Mouse (Mus musculus): ENCODE results near the gene Stard10.

Gene Stard10

GRCm38 (mm10) chr7:101298375-101298774, 18.5 kb upstream of the Stard10 start:
- in situ Hi-C loops (cut with MboI; ENCODE audit: low pct_unique_long_range_greater_than_20kb in 1 of 2, low sequenced_read_pairs in 2 of 2, unreplicated experiment in 1 of 2), result no loop called here

- in situ Hi-C loops (cut with MboI; ENCODE audit: low pct_unique_long_range_greater_than_20kb in 1 of 2, low sequenced_read_pairs in 2 of 2, unreplicated experiment in 1 of 2), result no loop called here
Measured at GRCm38 (mm10) chr7:101301361-101301880, 15.5 kb upstream of the Stard10 start.

GRCm38 (mm10) chr7:101301881-101302456, 14.9 kb upstream of the Stard10 start, which contains the start of gene Atg16l2:
Gene Atg16l2, minus strand, starts transcription at chr7:101302251.
- in situ Hi-C loops (cut with MboI; ENCODE audit: low pct_unique_long_range_greater_than_20kb in 1 of 2, low sequenced_read_pairs in 2 of 2, unreplicated experiment in 1 of 2), result no loop called here

DNA sequence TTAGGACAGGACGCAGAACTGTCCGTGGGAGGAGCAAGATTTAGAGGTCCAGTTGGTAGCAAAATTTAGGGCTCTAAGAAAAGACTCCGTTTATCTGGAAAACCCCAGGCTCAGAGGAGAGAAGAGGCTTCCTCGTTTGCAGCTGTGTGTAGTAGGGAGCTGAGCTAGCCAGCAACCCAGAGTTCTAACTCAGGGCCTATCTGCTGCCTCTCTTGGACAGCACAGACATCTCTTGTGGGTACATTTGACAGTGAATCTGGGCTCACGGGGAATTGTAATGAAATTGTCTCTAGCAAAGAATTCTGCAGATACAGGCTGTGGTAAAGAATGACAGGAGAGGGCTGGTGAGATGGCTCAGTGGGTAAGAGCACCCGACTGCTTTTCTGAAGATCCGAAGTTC, 14.2 kb upstream of the Stard10 start:
- in situ Hi-C loops (cut with MboI; ENCODE audit: low pct_unique_long_range_greater_than_20kb in 1 of 2, low sequenced_read_pairs in 2 of 2, unreplicated experiment in 1 of 2), result no loop called here

DNA sequence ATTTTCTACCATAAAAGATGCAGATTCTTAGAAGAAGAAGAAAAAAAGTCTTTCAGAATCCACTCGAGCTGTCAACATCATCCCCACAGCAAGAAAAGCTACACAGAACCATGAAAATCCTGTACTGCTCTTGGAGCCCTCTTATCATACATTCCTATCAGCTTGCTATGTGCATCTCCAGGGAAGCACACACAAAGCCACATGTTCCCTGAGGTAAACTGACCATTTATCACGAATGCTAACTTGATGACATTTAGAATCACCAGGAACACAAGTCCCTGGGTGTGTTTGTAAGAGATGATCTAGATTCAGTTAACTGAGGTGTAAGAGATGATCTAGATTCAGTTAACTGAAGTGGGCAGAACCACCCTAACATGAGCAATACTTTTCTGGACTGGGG, 10.0 kb upstream of the Stard10 start:
- in situ Hi-C loops (cut with MboI; ENCODE audit: low pct_unique_long_range_greater_than_20kb in 1 of 2, low sequenced_read_pairs in 2 of 2, unreplicated experiment in 1 of 2), result no loop called here

DNA sequence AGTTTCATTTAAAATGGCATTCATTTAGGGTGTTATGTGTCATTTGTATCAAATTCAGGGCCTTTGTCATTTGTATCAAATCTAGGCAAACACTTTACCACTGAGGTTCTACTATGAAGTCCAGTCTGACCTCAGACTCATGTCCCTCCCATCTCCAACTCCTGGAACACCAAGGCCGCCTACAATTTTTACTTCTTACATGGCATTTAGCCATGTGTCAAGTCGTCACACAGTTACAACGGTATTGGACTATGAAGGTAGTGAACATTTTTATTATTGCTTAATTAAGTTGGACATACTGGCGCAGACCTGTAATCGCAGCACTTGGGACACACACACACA, 6.9 kb upstream of the Stard10 start:
- in situ Hi-C loops (cut with MboI; ENCODE audit: low pct_unique_long_range_greater_than_20kb in 1 of 2, low sequenced_read_pairs in 2 of 2, unreplicated experiment in 1 of 2), result no loop called here

DNA sequence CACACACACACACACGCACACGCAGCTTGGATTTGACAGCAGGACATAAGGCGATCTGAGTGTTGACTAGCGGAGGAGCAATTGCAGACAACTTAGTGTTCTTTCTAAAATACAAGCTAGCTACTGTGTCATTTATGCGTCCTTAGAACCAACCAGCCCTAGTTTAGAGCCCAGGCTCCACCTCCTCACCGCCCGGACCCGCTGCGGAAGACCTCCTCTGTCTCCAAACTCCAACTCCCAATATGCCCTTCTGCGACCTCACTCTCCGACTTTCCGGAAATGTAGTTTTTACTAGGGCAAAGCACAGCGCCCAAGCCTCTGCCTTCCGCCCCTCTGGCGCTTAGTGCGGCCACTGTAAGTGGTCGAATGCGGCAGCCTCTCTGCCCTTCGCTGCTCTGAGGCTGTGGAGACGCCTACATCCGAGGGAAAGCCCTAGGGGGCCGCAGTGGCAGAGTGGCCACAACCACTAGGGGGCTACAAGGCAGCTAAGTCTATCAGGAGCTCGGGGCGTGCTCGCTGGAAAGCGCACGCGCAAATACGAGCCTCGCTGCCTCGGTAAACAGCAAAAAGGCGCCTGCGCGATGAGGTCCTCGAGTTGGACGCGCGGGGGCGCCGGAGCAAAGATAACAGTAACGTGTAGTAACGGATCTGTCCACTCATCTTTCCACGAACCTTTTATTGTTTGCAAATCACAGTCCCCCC, 6.4 kb upstream of the Stard10 start:
- in situ Hi-C loops (cut with MboI; ENCODE audit: low pct_unique_long_range_greater_than_20kb in 1 of 2, low sequenced_read_pairs in 2 of 2, unreplicated experiment in 1 of 2), result no loop called here

DNA sequence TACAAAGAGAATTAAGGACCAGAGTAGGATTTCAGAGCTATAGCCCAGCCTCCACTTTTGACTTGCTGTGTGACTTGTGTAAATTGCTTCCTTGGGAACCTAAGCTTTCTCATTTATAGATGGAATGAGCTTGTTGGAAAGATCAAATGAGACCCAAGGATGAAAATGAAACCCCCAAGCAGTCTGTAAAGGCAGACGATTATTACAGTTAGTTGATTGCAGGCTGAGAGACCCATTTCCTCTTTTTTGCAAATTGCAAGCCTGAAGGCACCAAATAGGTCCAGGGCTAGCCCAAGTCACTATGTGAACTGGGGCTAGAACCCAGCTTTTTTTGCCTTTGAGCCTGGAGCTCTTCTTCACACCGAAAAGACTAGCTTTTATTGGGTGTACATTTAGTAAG, 5.8 kb upstream of the Stard10 start:
- in situ Hi-C loops (cut with MboI; ENCODE audit: low pct_unique_long_range_greater_than_20kb in 1 of 2, low sequenced_read_pairs in 2 of 2, unreplicated experiment in 1 of 2), result no loop called here

GRCm38 (mm10) chr7:101313033-101313432, 3.9 kb upstream of the Stard10 start:
- in situ Hi-C loops (cut with MboI; ENCODE audit: low pct_unique_long_range_greater_than_20kb in 1 of 2, low sequenced_read_pairs in 2 of 2, unreplicated experiment in 1 of 2), result no loop called here

GRCm38 (mm10) chr7:101314396-101314795, 2.5 kb upstream of the Stard10 start:
- in situ Hi-C loops (cut with MboI; ENCODE audit: low pct_unique_long_range_greater_than_20kb in 1 of 2, low sequenced_read_pairs in 2 of 2, unreplicated experiment in 1 of 2), result no loop called here

GRCm38 (mm10) chr7:101315699-101316098, 1.2 kb upstream of the Stard10 start:
- in situ Hi-C loops (cut with MboI; ENCODE audit: low pct_unique_long_range_greater_than_20kb in 1 of 2, low sequenced_read_pairs in 2 of 2, unreplicated experiment in 1 of 2), result no loop called here

- in situ Hi-C loops (cut with MboI; ENCODE audit: low pct_unique_long_range_greater_than_20kb in 1 of 2, low sequenced_read_pairs in 2 of 2, unreplicated experiment in 1 of 2), result no loop called here
Measured at GRCm38 (mm10) chr7:101316591-101317001, 290 bp upstream of the Stard10 start.

GRCm38 (mm10) chr7:101318848-101319247, 2.0 kb downstream of the Stard10 start:
- in situ Hi-C loops (cut with MboI; ENCODE audit: low pct_unique_long_range_greater_than_20kb in 1 of 2, low sequenced_read_pairs in 2 of 2, unreplicated experiment in 1 of 2), result no loop called here

DNA sequence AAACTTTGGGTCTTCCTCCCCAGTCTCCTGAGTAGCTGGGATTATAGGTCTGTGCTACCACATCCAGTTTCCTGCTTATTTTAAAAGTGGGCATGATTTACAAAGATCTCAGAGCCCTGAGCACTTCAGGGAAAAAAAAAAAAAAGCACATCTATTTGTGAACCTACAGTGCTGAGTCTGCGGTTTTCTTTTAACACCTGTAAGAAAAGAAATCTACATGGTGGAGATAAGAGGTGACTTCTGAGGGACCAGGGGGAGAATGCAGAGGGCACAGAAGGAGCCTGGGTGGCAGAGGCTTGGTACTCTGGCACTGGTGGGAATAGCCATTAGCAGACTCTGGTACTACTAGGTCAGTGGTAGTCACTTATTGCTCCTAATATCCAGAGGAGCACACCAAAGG, 2.9 kb downstream of the Stard10 start:
- in situ Hi-C loops (cut with MboI; ENCODE audit: low pct_unique_long_range_greater_than_20kb in 1 of 2, low sequenced_read_pairs in 2 of 2, unreplicated experiment in 1 of 2), result no loop called here

DNA sequence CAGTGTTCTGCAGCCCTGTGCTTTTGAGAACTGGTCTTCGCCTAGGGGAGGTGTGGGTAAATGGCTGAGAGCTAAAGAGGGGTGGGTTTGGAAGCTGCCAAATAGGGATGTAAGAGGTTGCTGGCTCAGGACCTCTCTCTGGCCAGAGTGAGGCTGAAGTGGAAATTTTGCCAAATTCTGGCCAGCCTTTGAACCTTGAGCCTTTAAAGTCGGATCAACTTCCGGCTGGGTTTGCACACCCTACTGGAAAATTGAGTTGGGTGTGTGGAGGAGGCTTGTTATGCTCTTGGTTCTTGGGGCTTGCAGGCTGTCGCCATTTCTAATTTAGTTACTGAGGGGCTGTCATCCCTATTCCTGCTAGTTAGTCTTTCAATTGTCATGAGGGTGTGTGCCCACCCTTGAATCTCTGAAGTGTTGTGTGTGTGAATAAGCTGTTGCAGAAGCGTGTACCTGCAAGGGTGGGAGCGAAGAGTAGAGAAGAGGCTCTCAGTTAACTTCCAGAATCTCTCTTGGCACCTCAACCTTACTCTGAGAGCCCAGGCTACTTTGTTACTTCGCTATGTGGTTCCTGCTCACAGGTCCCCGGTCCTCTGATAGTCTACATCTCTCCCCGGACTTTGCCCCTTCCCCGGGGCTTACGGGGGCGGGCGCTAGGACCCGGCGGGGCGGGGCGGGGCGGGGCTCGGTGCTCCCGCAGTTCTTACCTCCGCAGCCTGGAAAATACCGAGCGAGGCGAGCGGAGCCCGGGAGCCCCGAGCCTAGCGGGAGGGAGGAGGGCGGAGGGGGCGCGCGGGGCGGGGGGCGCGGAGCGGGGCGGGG, 3.7 kb downstream of the Stard10 start:
- in situ Hi-C loops (cut with MboI; ENCODE audit: low pct_unique_long_range_greater_than_20kb in 1 of 2, low sequenced_read_pairs in 2 of 2, unreplicated experiment in 1 of 2), result no loop called here

DNA sequence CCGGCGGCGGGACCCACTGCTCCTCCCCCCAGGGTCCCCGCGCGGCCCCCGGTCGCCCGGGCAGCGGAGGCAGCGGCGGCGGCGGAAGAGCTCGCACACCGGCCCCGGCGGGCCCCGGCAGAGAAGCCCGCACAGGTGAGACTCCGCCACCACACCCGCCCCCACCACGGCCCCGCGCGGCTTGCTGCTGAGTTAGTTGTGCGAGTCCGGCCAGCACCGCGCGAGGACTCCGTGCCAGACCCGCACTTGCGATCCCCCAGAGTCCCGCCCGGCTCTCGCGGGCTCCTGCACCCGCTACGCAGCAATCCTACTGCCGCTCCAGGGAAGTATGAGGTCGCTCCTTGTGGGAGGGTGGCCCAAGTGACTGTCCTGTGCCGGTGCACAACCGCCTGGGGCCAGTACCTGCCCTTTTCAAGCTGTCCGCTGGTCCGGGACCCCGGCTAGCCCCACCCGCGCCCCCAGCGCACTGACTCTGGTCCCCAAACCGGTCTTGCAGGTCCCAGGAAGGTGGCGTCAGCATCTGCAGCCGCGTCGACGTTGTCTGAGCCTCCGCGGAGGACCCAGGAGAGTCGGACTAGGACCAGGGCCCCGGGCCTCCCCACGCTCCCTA, 4.4 kb downstream of the Stard10 start:
- in situ Hi-C loops (cut with MboI; ENCODE audit: low pct_unique_long_range_greater_than_20kb in 1 of 2, low sequenced_read_pairs in 2 of 2, unreplicated experiment in 1 of 2), result no loop called here

DNA sequence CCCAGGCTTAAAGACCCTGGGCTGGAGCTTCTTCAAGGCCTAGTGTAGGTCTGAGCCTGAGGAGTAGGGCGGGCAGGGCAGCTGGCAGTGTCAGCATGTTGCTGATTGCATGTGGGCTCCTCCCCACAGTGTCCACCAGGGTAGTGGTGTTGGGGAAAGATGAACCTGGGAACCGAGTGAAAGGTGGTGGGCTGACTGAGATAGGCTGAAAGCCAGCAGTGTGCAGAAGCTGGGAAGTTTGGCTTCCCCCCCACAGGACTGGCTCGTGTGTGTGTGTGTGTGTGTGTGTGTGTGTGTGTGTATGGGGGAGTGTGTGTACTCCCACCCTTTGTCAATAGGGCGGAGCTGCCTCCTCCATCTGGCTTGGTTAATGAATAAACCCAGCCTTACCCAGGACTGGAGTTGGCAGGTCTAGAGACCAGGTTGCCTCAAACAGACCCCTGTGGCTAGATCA, 6.3 kb downstream of the Stard10 start:
- in situ Hi-C loops (cut with MboI; ENCODE audit: low pct_unique_long_range_greater_than_20kb in 1 of 2, low sequenced_read_pairs in 2 of 2, unreplicated experiment in 1 of 2), result no loop called here

GRCm38 (mm10) chr7:101324142-101324962, 7.5 kb downstream of the Stard10 start:
- in situ Hi-C loops (cut with MboI; ENCODE audit: low pct_unique_long_range_greater_than_20kb in 1 of 2, low sequenced_read_pairs in 2 of 2, unreplicated experiment in 1 of 2), result no loop called here
